Mouse (Mus musculus) Patski (cell line): ENCODE measurements around the gene Fam45a. TPM values are rescaled to one million over a fixed set of nuclear protein-coding genes. Genes with fewer than 3 reads are reported as not detected.

Source experiments
- ATAC-seq: fragments of 100-300 bp; one replicate; pipeline ENCODE4 v1.8.0; 2021
- CTCF ChIA-PET: fragments of 350-600 bp; sonication (Branson Sonifier 250); formaldehyde crosslinking; loops from one replicate; lab custom pipeline; 2022; ENCODE audit warnings: inconsistent platforms; lab: Charles Lee
- POLR2A ChIA-PET: fragments of 350-600 bp; sonication (Branson Sonifier 250); formaldehyde crosslinking; loops from one replicate; lab custom pipeline; 2022; ENCODE audit warnings: antibody characterized with exemption, inconsistent platforms; lab: Charles Lee
- DNase-seq: peaks from one replicate; pipeline ENCODE4 v3.0.0-alpha.2; 2011; ENCODE audit warnings: low read depth, low spot score
- H3K27me3 ChIP-seq: fragments of 371-371 bp; one replicate; pipeline ENCODE4 v1.5.1; 2021
- CTCF ChIP-seq: fragments of 100-300 bp; IDR thresholded peaks from one replicate; pipeline ENCODE4 v1.5.1; 2021
- in situ Hi-C: fragments of 300-500 bp; cut with MboI; formaldehyde crosslinking; loops from 3 replicates; pipeline ENCODE4 v1.11.1; 2018; ENCODE audit warnings: low pct_unique_long_range_greater_than_20kb, mixed read lengths
- polyA plus RNA-seq: library from polyadenylated mRNA; unstranded; gene quantifications from one replicate; pipeline ENCODE4 v1.2.3, GENCODE M21; 2021

Gene Fam45a
- polyA plus RNA-seq, 1 experiment from 2014 or later = 40.2 TPM

DNA sequence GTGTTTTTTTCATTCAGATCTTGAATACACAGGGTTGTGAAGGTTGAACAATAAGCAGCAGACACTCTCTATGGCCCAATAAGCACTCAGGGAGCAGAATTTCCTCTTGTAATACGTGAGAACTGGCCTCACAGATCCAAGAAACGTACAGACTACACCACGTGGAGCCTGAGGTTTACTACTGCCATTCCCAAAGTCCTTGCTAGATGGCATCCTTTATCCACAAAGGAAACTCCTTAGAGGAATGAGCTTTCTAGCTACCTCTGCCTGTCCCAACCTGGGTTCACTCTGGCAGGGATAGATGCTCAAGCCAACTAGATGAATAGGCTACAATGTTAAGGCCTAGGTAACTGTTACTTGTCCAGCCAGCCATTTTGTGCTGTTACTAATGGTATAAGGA, 71.7 kb downstream of the Fam45a start:
- TF ChIP-seq CTCF = peak; percentile 80
- in situ Hi-C loops = no loop called here
- CTCF ChIA-PET = interaction anchor here (0.7 to 1.8 kb wide), 7 partner anchors 8 to 215 kb away, joined by 3 to 22 read pairs (median 5); no protein-coding TSS in a partner anchor
- POLR2A ChIA-PET = no interaction called here
- DNase-seq = no peak
- H3K27me3 ChIP-seq = peaks cover 3% of the 10 kb centered on the region
- ATAC-seq = peak; percentile 85

Other genes starting within 250 kb of the Fam45a start
- gene Cacul1, start 230.6 kb upstream of the Fam45a start, polyA plus RNA-seq = 84.2 TPM
- 10.6 TPM for gene Nanos1, start 55.6 kb upstream of the Fam45a start, polyA plus RNA-seq
- gene Eif3a, start 20.9 kb upstream of the Fam45a start, polyA plus RNA-seq = 296 TPM
- gene Sfxn4, start 49.9 kb downstream of the Fam45a start, polyA plus RNA-seq = 6.8 TPM
- 155 TPM for gene Prdx3, start 63.0 kb downstream of the Fam45a start, polyA plus RNA-seq
- 13.8 TPM for gene Grk5, start 78.2 kb downstream of the Fam45a start, polyA plus RNA-seq